In the genomic region with DNA sequence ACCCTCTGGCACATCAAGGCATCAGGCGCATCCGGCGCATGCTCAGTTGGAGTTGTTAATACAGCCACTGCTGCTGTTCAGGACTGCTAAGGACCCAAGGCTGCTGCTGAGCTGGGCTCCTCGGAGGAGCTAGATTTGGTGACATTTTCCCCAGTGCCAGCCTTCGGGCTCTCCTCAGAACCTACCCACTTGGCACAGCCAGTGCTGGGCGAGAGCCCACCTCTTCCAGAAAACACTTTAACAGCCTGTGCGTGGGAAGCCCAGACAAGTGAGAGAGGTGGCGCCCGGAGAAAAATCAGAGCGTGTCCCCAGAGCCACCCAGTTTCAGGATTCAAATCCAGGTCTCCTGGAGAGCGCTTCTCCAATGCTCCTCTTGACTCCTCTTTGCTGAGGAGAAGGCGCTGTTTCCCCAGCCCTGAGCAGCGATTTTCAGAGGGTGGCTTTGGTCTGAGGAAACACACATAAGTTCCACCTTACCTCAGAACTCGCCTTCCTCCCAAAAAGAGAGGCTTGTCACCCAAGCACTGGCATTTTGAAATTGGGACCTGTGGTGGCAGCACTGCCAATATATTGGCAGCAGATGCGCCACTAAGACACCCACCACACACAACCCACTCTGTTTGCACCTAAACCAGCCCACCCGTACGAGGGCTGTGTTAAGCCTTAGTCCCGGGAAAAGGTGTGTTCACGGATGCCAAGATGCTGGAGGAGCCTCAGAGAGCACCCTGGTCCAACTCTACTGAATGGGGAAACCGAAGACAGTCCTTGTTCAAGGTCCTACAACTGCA, we compare ENCODE assay signal across 17 mouse cellular contexts.
A peak's percentile ranks its signal among the peaks of the same experiment; 100 is the strongest.
DNase-seq lines count a peak whose midpoint lies in the region; TF ChIP-seq lines count a peak whose summit lies in the region.
"Had no signal": no experiment of that assay in that cellular context is flagged by ENCODE, and none has a peak within 500 bp of the region (broad histone marks: within the 10 kb centered on the region; RNA-seq: fewer than 3 reads in every experiment).

No protein-coding gene starts in this region.

- peak; percentile 45 to 46 for DNase-seq in cerebellum, postnatal 25 days
- DNase-seq in cerebellum, adult 11-12 months = no peak
- DNase-seq in layer of hippocampus, adult 9-10 months (ENCODE audit: low spot score) = peak; percentile 33
- DNase-seq in left cerebral cortex, postnatal 10 days (ENCODE audit: extremely low spot score in 1 of 2, low spot score in 2 of 2) = peak; percentile 71 to 76
- DNase-seq in right cerebral cortex, postnatal 36 days (ENCODE audit: low spot score in 2 of 2) = peak; percentile 83 to 84
- no peak for DNase-seq in adrenal gland, postnatal 10 days
- no peak for DNase-seq in spleen, adult 18-20 months
- no peak for DNase-seq in gastrocnemius, adult 2 months
- DNase-seq: cerebellum, adult 11 months; gastrocnemius, postnatal 25 days; heart, postnatal 10 days; kidney, adult 18-20 months; kidney, postnatal 25 days; liver; lung, adult 2 months had no signal

- intact Hi-C loops in left cerebral cortex, postnatal 10 days (cut with DNase I) = loop anchor here (5.0 kb wide), 1 partner anchor 124 kb away; the partner anchor contains the start of gene Igsf21
- intact Hi-C loops in gastrocnemius, adult 2 months (cut with DNase I) = no loop called here

- TF ChIP-seq CTCF in gastrocnemius, adult 2 months (IDR thresholded peaks at IDR 0.05) = no peak

- H3K27ac ChIP-seq in gastrocnemius, adult 2 months = no peak overlapping the region
- H3K27ac ChIP-seq: forebrain, embryonic 12.5 days; neural tube, embryonic 13.5 days had no signal

- no peak overlapping the region for H3K4me3 ChIP-seq in gastrocnemius, adult 2 months
- H3K4me3 ChIP-seq: forebrain, embryonic 12.5 days; neural tube, embryonic 13.5 days had no signal

Comparison
In these comparisons a context has a peak if more than half of its experiments do, and no peak if none do; other contexts are left out.
1. DNase-seq: peak in cerebellum, postnatal 25 days (2 of 2), layer of hippocampus, adult 9-10 months (single experiment), left cerebral cortex, postnatal 10 days (2 of 2) and right cerebral cortex, postnatal 36 days (2 of 2); none in cerebellum, adult 11-12 months (single experiment), adrenal gland, postnatal 10 days (single experiment), spleen, adult 18-20 months (0 of 2) and gastrocnemius, adult 2 months (single experiment).